Mouse (Mus musculus): ENCODE data around the gene Asl. TPM values are rescaled to one million over a fixed set of nuclear protein-coding genes. Genes with fewer than 3 reads are reported as not detected.

Gene Asl
- polyA plus RNA-seq, 1 experiment from 2014 or later, result 19.3 TPM

DNA sequence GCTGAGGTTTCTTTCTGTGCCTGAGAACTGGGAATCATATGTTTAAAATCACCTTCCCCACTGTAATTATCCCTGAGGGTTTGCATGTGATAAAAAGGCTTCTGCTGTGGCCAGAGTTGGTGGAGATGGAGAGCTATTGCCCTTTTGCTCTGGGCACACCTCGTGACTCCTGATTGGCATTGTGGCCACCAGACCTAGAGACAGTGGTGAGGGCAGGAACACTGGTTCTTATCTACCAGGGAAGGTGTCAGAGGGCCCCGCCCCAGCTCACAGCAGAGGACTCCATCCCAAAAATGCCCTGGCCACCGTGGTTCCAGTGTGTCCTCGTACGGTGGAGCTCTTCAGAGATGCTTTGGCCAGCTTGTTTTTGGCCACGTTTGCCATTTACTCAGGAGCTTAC lies 23.9 kb upstream of the Asl start:
- Histone ChIP-seq H3K9me3 (ENCODE audit: control insufficient read depth, low read length) (no peaks in the 10 kb centered on the region), H3K27me3 (ENCODE audit: control insufficient read depth, insufficient read depth, low read length) (peaks cover 57% of the 10 kb centered on the region), H3K4me2 (ENCODE audit: low read length) (no peak overlapping the region), H3K4me1 (ENCODE audit: control insufficient read depth in 2 of 2, insufficient read depth in 2 of 2, low read length in 2 of 2) (no peaks in the 10 kb centered on the region), H3K36me3 (ENCODE audit: control insufficient read depth, insufficient read depth, low read length) (peaks cover 46% of the 10 kb centered on the region), H3K9ac (ENCODE audit: low read length) (no peak overlapping the region), H3K4me3 (ENCODE audit: control insufficient read depth in 1 of 2, insufficient read depth in 1 of 2, low read depth in 1 of 2, low read length in 2 of 2) (no peak overlapping the region), H3K27ac (replicated peaks in 1 of 2; ENCODE audit: control insufficient read depth in 1 of 2, insufficient read depth in 1 of 2, low read depth in 2 of 2, low read length in 2 of 2) (no peak overlapping the region)
- WGBS, result 85% methylated on average over 6 of the region's 6 CpGs
- ATAC-seq (ENCODE audit: insufficient number of reproducible peaks, insufficient read depth, low FRiP score, low read depth), result no peak

DNA sequence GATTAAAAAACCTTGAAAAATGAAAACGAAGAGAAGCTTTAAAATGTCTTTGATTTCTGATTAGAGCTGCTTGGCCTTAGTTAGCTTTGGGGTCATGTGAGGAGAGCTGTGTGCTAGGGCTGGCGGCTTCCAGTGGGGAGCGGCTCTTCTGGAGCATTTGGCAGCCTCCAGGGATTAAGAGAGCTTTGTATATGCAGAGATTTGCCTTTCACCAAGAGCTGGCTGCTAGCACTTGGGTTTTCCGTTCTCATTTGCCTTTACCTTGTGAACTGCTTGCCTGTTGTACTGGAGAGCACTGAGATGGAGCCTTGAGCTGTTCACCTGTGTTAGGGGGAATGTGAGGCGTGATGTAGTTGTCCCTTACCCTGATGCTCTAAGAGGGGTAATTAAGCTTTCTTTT lies 23.5 kb upstream of the Asl start:
- Histone ChIP-seq H3K9ac (ENCODE audit: low read length) (no peak overlapping the region), H3K4me2 (ENCODE audit: low read length) (no peak overlapping the region), H3K4me1 (ENCODE audit: control insufficient read depth in 2 of 2, insufficient read depth in 2 of 2, low read length in 2 of 2) (no peaks in the 10 kb centered on the region), H3K4me3 (ENCODE audit: control insufficient read depth in 1 of 2, insufficient read depth in 1 of 2, low read depth in 1 of 2, low read length in 2 of 2) (no peak overlapping the region), H3K36me3 (ENCODE audit: control insufficient read depth, insufficient read depth, low read length) (peaks cover 46% of the 10 kb centered on the region), H3K9me3 (ENCODE audit: control insufficient read depth, low read length) (no peaks in the 10 kb centered on the region), H3K27ac (replicated peaks in 1 of 2; ENCODE audit: control insufficient read depth in 1 of 2, insufficient read depth in 1 of 2, low read depth in 2 of 2, low read length in 2 of 2) (no peak overlapping the region), H3K27me3 (ENCODE audit: control insufficient read depth, insufficient read depth, low read length) (peaks cover 57% of the 10 kb centered on the region)
- 72% methylated on average over 5 of the region's 5 CpGs for WGBS
- ATAC-seq (ENCODE audit: insufficient number of reproducible peaks, insufficient read depth, low FRiP score, low read depth), result no peak

DNA sequence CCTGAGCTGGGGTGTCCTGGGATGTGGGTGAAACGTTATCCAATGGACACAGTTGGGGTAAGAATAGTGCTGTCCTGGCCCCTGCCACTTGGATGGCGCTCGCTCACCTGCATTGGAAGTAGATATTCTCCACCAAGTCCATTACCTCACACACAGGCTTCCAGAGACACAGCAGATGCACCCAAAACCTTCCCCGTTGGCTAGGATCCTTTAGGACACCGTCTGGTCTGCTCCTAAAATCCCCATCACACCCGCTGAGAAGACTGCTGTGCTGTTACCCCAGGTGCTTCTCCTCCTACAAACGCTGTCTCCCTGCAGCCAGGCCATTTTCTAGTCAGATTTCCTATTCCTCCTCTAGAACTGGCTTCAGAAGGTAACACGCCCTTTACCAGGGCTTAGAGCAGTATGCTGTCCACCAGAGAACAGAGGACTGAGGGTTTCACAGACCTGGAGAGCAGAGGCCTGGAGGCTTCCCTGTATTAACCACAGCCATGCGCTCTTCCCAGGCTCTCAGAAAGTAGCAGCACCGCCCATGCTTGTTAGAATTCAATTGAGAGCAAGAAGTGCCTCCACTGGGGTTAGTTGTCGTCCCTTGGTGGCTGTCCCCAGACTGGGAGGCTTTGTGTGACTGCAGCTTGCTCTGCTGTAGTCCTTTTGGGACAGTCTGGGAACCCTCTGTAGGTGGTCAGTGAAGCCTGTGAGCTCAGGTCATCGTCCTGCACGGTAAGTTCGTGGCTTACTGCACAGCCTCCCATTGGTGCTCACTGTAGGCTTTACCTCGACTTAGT lies 22.2 kb upstream of the Asl start:
- Histone ChIP-seq H3K4me1 (ENCODE audit: control insufficient read depth in 2 of 2, insufficient read depth in 2 of 2, low read length in 2 of 2) (peaks cover 4 to 8% of the 10 kb centered on the region in 2 experiments; a peak in 3 of 4 replicates), H3K9me3 (ENCODE audit: control insufficient read depth, low read length) (no peaks in the 10 kb centered on the region), H3K27ac (replicated peaks in 1 of 2; ENCODE audit: control insufficient read depth in 1 of 2, insufficient read depth in 1 of 2, low read depth in 2 of 2, low read length in 2 of 2) (no peak overlapping the region), H3K4me3 (ENCODE audit: control insufficient read depth in 1 of 2, insufficient read depth in 1 of 2, low read depth in 1 of 2, low read length in 2 of 2) (no peak overlapping the region), H3K36me3 (ENCODE audit: control insufficient read depth, insufficient read depth, low read length) (peaks cover 46% of the 10 kb centered on the region), H3K9ac (ENCODE audit: low read length) (no peak overlapping the region), H3K4me2 (ENCODE audit: low read length) (no peak overlapping the region), H3K27me3 (ENCODE audit: control insufficient read depth, insufficient read depth, low read length) (peaks cover 57% of the 10 kb centered on the region)
- WGBS, result 84% methylated on average over 15 of the region's 15 CpGs
- ATAC-seq (ENCODE audit: insufficient number of reproducible peaks, insufficient read depth, low FRiP score, low read depth), result no peak

DNA sequence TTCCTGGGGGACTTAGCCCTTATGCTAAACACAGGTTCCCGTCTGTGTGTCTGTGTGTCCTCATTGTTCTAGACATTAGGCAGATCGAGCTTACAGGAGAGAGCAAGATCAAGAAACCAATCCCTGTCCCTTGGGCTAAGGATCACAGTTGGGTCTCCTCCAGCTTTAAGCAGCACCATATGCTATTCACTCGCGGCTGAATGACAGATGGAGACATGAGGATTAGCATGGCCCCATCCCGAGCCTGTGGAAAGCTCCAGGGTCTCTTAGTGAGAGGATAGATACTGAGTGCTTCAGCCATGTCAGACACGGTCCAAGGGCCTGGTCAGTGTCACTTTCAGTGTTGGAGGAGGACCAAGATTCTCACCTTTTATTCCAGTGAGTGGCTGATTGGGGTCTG lies 21.4 kb upstream of the Asl start:
- WGBS, result 54% methylated on average over 6 of the region's 6 CpGs
- ATAC-seq (ENCODE audit: insufficient number of reproducible peaks, insufficient read depth, low FRiP score, low read depth), result no peak
- Histone ChIP-seq H3K36me3 (ENCODE audit: control insufficient read depth, insufficient read depth, low read length) (peaks cover 47% of the 10 kb centered on the region), H3K4me1 (ENCODE audit: control insufficient read depth in 2 of 2, insufficient read depth in 2 of 2, low read length in 2 of 2) (peaks cover 9 to 11% of the 10 kb centered on the region in 2 experiments; a peak in 3 of 4 replicates), H3K9ac (ENCODE audit: low read length) (no peak overlapping the region), H3K4me3 (ENCODE audit: control insufficient read depth in 1 of 2, insufficient read depth in 1 of 2, low read depth in 1 of 2, low read length in 2 of 2) (no peak overlapping the region), H3K4me2 (ENCODE audit: low read length) (no peak overlapping the region), H3K9me3 (ENCODE audit: control insufficient read depth, low read length) (no peaks in the 10 kb centered on the region), H3K27ac (replicated peaks in 1 of 2; ENCODE audit: control insufficient read depth in 1 of 2, insufficient read depth in 1 of 2, low read depth in 2 of 2, low read length in 2 of 2) (no peak overlapping the region), H3K27me3 (ENCODE audit: control insufficient read depth, insufficient read depth, low read length) (peaks cover 58% of the 10 kb centered on the region)

DNA sequence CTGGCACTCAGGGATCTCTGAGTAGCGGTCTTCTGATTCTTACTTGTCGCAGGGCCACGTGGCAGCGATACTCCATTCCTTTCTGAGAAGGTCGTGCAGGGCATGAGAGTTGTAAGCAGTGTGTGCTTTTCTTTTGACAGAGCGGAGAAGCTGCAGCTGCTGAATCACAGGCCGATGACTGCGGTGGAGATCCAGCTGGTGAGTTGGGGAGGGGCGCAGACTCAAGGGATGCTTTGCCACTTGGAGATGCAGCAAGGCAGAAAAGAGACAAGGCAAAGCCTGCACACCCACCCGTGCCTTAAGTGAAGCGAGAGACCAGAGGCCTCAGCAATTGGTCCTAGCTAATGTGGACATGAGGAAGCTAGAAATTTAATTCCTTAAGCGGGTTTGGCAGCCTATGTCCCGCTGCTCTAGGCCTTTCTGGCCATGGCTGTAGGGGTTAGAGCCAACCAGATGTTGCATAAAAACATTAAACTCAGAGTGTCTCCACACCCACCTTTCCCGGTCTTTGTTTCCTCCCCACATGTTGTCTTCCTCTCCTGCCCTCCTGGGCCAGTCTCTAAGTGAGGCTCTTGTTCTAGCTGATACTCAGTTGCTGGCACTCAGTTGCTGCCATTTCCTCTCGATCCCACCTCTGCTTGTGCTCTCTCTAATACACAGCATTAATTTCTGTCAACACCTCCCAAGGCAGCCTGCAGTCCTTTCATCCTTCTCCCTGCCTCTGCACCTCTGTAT lies 19.9 kb upstream of the Asl start:
- Histone ChIP-seq H3K4me1 (ENCODE audit: control insufficient read depth in 2 of 2, insufficient read depth in 2 of 2, low read length in 2 of 2) (peaks cover 9 to 11% of the 10 kb centered on the region in 2 experiments; a peak in 3 of 4 replicates), H3K4me3 (ENCODE audit: control insufficient read depth in 1 of 2, insufficient read depth in 1 of 2, low read depth in 1 of 2, low read length in 2 of 2) (no peak overlapping the region), H3K4me2 (ENCODE audit: low read length) (no peak overlapping the region), H3K27me3 (ENCODE audit: control insufficient read depth, insufficient read depth, low read length) (peaks cover 61% of the 10 kb centered on the region), H3K9ac (ENCODE audit: low read length) (no peak overlapping the region), H3K36me3 (ENCODE audit: control insufficient read depth, insufficient read depth, low read length) (peaks cover 45% of the 10 kb centered on the region), H3K27ac (replicated peaks in 1 of 2; ENCODE audit: control insufficient read depth in 1 of 2, insufficient read depth in 1 of 2, low read depth in 2 of 2, low read length in 2 of 2) (no peak overlapping the region), H3K9me3 (ENCODE audit: control insufficient read depth, low read length) (no peaks in the 10 kb centered on the region)
- ATAC-seq (ENCODE audit: insufficient number of reproducible peaks, insufficient read depth, low FRiP score, low read depth), result no peak
- 82% methylated on average over 15 of the region's 15 CpGs for WGBS

DNA sequence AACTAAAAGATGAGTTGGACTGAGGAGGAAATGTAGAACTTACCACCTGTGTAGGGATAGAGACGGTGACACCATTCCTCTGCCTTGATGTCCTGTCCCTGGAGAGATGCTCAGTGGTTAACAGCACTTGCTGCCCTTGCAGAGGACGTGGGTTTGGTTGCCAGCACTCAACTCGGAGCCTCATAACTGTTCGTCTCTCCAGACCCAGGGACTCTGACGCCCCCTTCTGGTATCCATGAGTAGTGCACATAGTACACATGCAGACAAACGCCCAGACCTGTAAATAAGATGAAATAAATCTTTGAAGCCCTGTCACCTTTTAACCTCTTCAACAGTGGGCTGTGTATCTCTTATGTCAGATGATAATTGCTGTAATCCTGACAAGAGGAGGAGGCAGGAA lies 18.0 kb upstream of the Asl start:
- peaks cover 9 to 11% of the 10 kb centered on the region in 2 experiments; a peak in 3 of 4 replicates for H3K4me1 ChIP-seq (ENCODE audit: control insufficient read depth in 2 of 2, insufficient read depth in 2 of 2, low read length in 2 of 2)
- no peak overlapping the region for H3K9ac ChIP-seq (ENCODE audit: low read length)
- H3K27ac ChIP-seq (replicated peaks in 1 of 2; ENCODE audit: control insufficient read depth in 1 of 2, insufficient read depth in 1 of 2, low read depth in 2 of 2, low read length in 2 of 2), result no peak overlapping the region
- H3K27me3 ChIP-seq (ENCODE audit: control insufficient read depth, insufficient read depth, low read length), result peaks cover 54% of the 10 kb centered on the region
- WGBS, result 73% methylated on average over 6 of the region's 6 CpGs
- H3K9me3 ChIP-seq (ENCODE audit: control insufficient read depth, low read length), result no peaks in the 10 kb centered on the region
- ATAC-seq (ENCODE audit: insufficient number of reproducible peaks, insufficient read depth, low FRiP score, low read depth), result no peak
- H3K4me2 ChIP-seq (ENCODE audit: low read length), result no peak overlapping the region
- H3K4me3 ChIP-seq (ENCODE audit: control insufficient read depth in 1 of 2, insufficient read depth in 1 of 2, low read depth in 1 of 2, low read length in 2 of 2), result no peak overlapping the region
- H3K36me3 ChIP-seq (ENCODE audit: control insufficient read depth, insufficient read depth, low read length), result peaks cover 57% of the 10 kb centered on the region

DNA sequence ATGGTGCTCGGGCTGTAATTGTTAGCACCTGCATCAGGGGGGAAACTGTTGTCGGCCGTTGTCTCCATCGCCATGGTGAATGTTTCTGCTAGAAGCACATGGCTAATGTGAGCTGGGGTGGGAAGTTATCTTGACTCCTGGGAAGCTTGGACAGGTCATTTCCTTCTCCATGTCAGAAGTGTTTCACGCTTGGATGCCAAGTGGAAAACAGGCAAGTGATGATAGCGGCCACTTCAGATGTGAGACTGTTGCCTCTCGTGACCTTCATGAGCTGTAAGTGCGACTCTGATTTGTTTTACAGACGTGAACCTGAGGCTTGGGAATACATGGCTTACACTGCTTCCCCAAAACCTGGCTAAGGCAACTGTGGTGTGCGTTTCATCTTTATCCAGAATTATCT lies 17.5 kb upstream of the Asl start:
- 17% methylated on average over 10 of the region's 10 CpGs for WGBS
- Histone ChIP-seq H3K27me3 (ENCODE audit: control insufficient read depth, insufficient read depth, low read length) (peaks cover 49% of the 10 kb centered on the region), H3K9ac (ENCODE audit: low read length) (no peak overlapping the region), H3K4me1 (ENCODE audit: control insufficient read depth in 2 of 2, insufficient read depth in 2 of 2, low read length in 2 of 2) (peaks cover 9 to 11% of the 10 kb centered on the region in 2 experiments; a peak in 3 of 4 replicates), H3K4me3 (ENCODE audit: control insufficient read depth in 1 of 2, insufficient read depth in 1 of 2, low read depth in 1 of 2, low read length in 2 of 2) (no peak overlapping the region), H3K36me3 (ENCODE audit: control insufficient read depth, insufficient read depth, low read length) (peaks cover 60% of the 10 kb centered on the region), H3K9me3 (ENCODE audit: control insufficient read depth, low read length) (no peaks in the 10 kb centered on the region), H3K4me2 (ENCODE audit: low read length) (no peak overlapping the region), H3K27ac (replicated peaks in 1 of 2; ENCODE audit: control insufficient read depth in 1 of 2, insufficient read depth in 1 of 2, low read depth in 2 of 2, low read length in 2 of 2) (no peak overlapping the region)
- ATAC-seq (ENCODE audit: insufficient number of reproducible peaks, insufficient read depth, low FRiP score, low read depth), result peak; percentile 69

Data from heart, embryonic 14.5 days (tissue).